9 mouse cellular contexts compared by ENCODE assay signal in genomic region chr4:82499238-82499637, GRCm38 (mm10).
DNase-seq lines count a peak whose midpoint lies in the region; ATAC-seq and TF ChIP-seq lines count a peak whose summit lies in the region.
"Had no signal": no experiment of that assay in that cellular context is flagged by ENCODE, and none has a peak within 500 bp of the region (broad histone marks: within the 10 kb centered on the region; RNA-seq: fewer than 3 reads in every experiment).

No protein-coding gene starts in this region.

- no peaks in the 10 kb centered on the region for H3K9me3 ChIP-seq in embryonic facial prominence, embryonic 15.5 days (replicated peaks)
- H3K9me3 ChIP-seq in neural tube, embryonic 15.5 days (replicated peaks) = no peaks in the 10 kb centered on the region

- H3K27ac ChIP-seq in liver, adult 2 months (replicated peaks; ENCODE audit: insufficient read depth, low read depth, low read length) = peak overlapping the region; percentile 25
- H3K27ac ChIP-seq in embryonic facial prominence, embryonic 15.5 days (replicated peaks) = no peak overlapping the region
- peak overlapping the region; percentile 68; the same call in 1 of the 2 replicates for H3K27ac ChIP-seq in neural tube, embryonic 15.5 days (replicated peaks)

- peak; percentile 72 for DNase-seq in liver, adult 2 months (ENCODE audit: extremely low read depth, low read depth, low spot score)
- DNase-seq in liver = no peak
- peak; percentile 52 for DNase-seq in heart, postnatal 4 days
- no peak for DNase-seq in adrenal gland, postnatal 4 days (ENCODE audit: low spot score in 2 of 2)
- no peak for DNase-seq in kidney, postnatal 4 days
- DNase-seq: kidney, postnatal 36 days had no signal

- H3K4me1 ChIP-seq in liver, adult 2 months (ENCODE audit: control insufficient read depth, insufficient read depth, low read length) = peaks cover 42% of the 10 kb centered on the region
- H3K4me1 ChIP-seq in embryonic facial prominence, embryonic 15.5 days = peaks cover 49% of the 10 kb centered on the region
- peaks cover 12% of the 10 kb centered on the region for H3K4me1 ChIP-seq in neural tube, embryonic 15.5 days

- no peak overlapping the region for H3K9ac ChIP-seq in liver, adult 2 months (ENCODE audit: low read depth, low read length)
- H3K9ac ChIP-seq in embryonic facial prominence, embryonic 15.5 days = no peak overlapping the region
- peak overlapping the region; percentile 32; the same call in 1 of the 2 replicates for H3K9ac ChIP-seq in neural tube, embryonic 15.5 days (replicated peaks)

- no peaks in the 10 kb centered on the region for H3K27me3 ChIP-seq in liver, adult 2 months (ENCODE audit: control insufficient read depth, insufficient read depth, low read length)
- no peaks in the 10 kb centered on the region for H3K27me3 ChIP-seq in embryonic facial prominence, embryonic 15.5 days
- H3K27me3 ChIP-seq in neural tube, embryonic 15.5 days (replicated peaks) = no peaks in the 10 kb centered on the region
- H3K27me3 ChIP-seq: Patski had no signal

- TF ChIP-seq POLR2A in liver, adult 2 months (IDR thresholded peaks at IDR 0.05; ENCODE audit: extremely low read depth, insufficient read depth, low read length) = no peak

- no peak for ATAC-seq in embryonic facial prominence, embryonic 15.5 days (ENCODE audit: insufficient number of reproducible peaks, low FRiP score, low TSS enrichment, low read depth)
- ATAC-seq in neural tube, embryonic 15.5 days (ENCODE audit: low FRiP score) = 0 out of 2 replicates have a peak, but pooled peaks have one; percentile 12
- ATAC-seq: Patski had no signal

- peak overlapping the region; percentile 95 for H3K4me2 ChIP-seq in embryonic facial prominence, embryonic 15.5 days (replicated peaks)
- peak overlapping the region; percentile 93 for H3K4me2 ChIP-seq in neural tube, embryonic 15.5 days

- peaks cover 29% of the 10 kb centered on the region for H3K79me2 ChIP-seq in liver, adult 2 months (ENCODE audit: control insufficient read depth, insufficient read depth, low read length)

- TF ChIP-seq CTCF in liver, adult 2 months (IDR thresholded peaks at IDR 0.05; ENCODE audit: low read depth, low read length) = no peak

- peaks cover 10% of the 10 kb centered on the region; the same call in 1 of the 2 replicates for H3K36me3 ChIP-seq in liver, adult 2 months (ENCODE audit: control insufficient read depth, insufficient read depth, low read length)
- H3K36me3 ChIP-seq in embryonic facial prominence, embryonic 15.5 days = peaks cover 14% of the 10 kb centered on the region
- H3K36me3 ChIP-seq in neural tube, embryonic 15.5 days = no peaks in the 10 kb centered on the region

- WGBS in liver, adult 2 months = 33% methylated on average over 5 of the region's 5 CpGs
- 61% methylated on average over 5 of the region's 5 CpGs for WGBS in embryonic facial prominence, embryonic 15.5 days
- WGBS in neural tube, embryonic 15.5 days = 30% methylated on average over 5 of the region's 5 CpGs

- no peak overlapping the region for H3K4me3 ChIP-seq in liver, adult 2 months (ENCODE audit: insufficient read depth, low read depth, low read length)
- H3K4me3 ChIP-seq in embryonic facial prominence, embryonic 15.5 days (replicated peaks) = peak overlapping the region; percentile 30
- H3K4me3 ChIP-seq in neural tube, embryonic 15.5 days (replicated peaks) = peak overlapping the region; percentile 33

Comparison
In these comparisons a context has a peak if more than half of its experiments do, and no peak if none do; other contexts are left out.
1. DNase-seq: peak in liver, adult 2 months (single experiment) and heart, postnatal 4 days (single experiment); none in liver (single experiment), adrenal gland, postnatal 4 days (0 of 2) and kidney, postnatal 4 days (0 of 2).